Mouse (Mus musculus) heart, embryonic 14.5 days (tissue): Measurements from ENCODE around the gene Inha. TPM values are rescaled to one million over a fixed set of nuclear protein-coding genes. Genes with fewer than 3 reads are reported as not detected.
A peak's percentile ranks its signal among the peaks of the same experiment; 100 is the strongest.

Experiments used
- ATAC-seq: fragments of 200-750 bp; cut with Nextera tagmentation; 2 replicates; pipeline ENCODE4 v1.8.0; 2017; ENCODE audit warnings: low read depth, moderate TSS enrichment; ENCODE audit not compliant: insufficient number of reproducible peaks, insufficient read depth, low FRiP score
- H3K27ac ChIP-seq, 2 experiments: fragments of 200-500 bp in 1 of 2; fragments of 300-500 bp in 1 of 2; sonication (generic) in 1 of 2; replicated peaks in 1 of 2; 2 replicates each; pipeline ENCODE4 v1.5.1; 2012 to 2014; ENCODE audit warnings: low read depth in 2 of 2, low read length in 2 of 2, control low read depth in 1 of 2, mild to moderate bottlenecking in 1 of 2, mixed read lengths in 1 of 2; ENCODE audit not compliant: control insufficient read depth in 1 of 2, insufficient read depth in 1 of 2
- H3K27me3 ChIP-seq: fragments of 300-500 bp; sonication (generic); 2 replicates; pipeline ENCODE4 v1.6.1; 2014; ENCODE audit warnings: mild to moderate bottlenecking, low read length, control low read depth; ENCODE audit not compliant: control insufficient read depth, insufficient read depth
- H3K36me3 ChIP-seq: fragments of 300-500 bp; sonication (generic); 2 replicates; pipeline ENCODE4 v1.6.1; 2014; ENCODE audit warnings: mild to moderate bottlenecking, control low read depth, low read length, mixed read lengths; ENCODE audit not compliant: control insufficient read depth, insufficient read depth
- H3K4me1 ChIP-seq, 2 experiments: fragments of 200-500 bp in 1 of 2; fragments of 300-500 bp in 1 of 2; sonication (generic) in 1 of 2; 2 replicates each; pipeline ENCODE4 v1.6.1; 2012 to 2014; ENCODE audit warnings: low read length in 2 of 2, control low read depth in 1 of 2, mixed read lengths in 1 of 2; ENCODE audit not compliant: control insufficient read depth in 2 of 2, insufficient read depth in 2 of 2
- H3K4me2 ChIP-seq: fragments of 300-500 bp; sonication (generic); 2 replicates; pipeline ENCODE4 v1.6.1; 2014; ENCODE audit warnings: mild to moderate bottlenecking, low read length
- H3K4me3 ChIP-seq, 2 experiments: fragments of 200-500 bp in 1 of 2; fragments of 300-500 bp in 1 of 2; sonication (generic) in 1 of 2; 2 replicates each; pipeline ENCODE4 v1.5.1; 2012 to 2014; ENCODE audit warnings: low read length in 2 of 2, mild to moderate bottlenecking in 2 of 2, control low read depth in 1 of 2, low read depth in 1 of 2, moderate library complexity in 1 of 2; ENCODE audit not compliant: control insufficient read depth in 1 of 2, insufficient read depth in 1 of 2
- H3K9ac ChIP-seq: fragments of 300-500 bp; sonication (generic); 2 replicates; pipeline ENCODE4 v1.6.1; 2014; ENCODE audit warnings: mild to moderate bottlenecking, low read length
- H3K9me3 ChIP-seq: fragments of 300-500 bp; sonication (generic); 2 replicates; pipeline ENCODE4 v1.6.1; 2016; ENCODE audit warnings: low read length, control low read depth; ENCODE audit not compliant: control insufficient read depth
- WGBS: fragments of 180-500 bp; shearing (Covaris S2); extraction: QIAGEN DNeasy Blood & Tissue Kit; methylation state at CpG from one replicate; pipeline ENCODE4 v1.1.7; 2014; 5-methylcytosine and 5-hydroxymethylcytosine counted together
- polyA plus RNA-seq: library from polyadenylated mRNA; unstranded; fragments of >200 nt; fragmentation: Nextera tagmentation; extraction: Ambion mirVana; gene quantifications from 2 replicates; pipeline ENCODE4 v1.2.1, GENCODE M21; 2014

Inha gene
- polyA plus RNA-seq, 1 experiment from 2014 or later, result 3.9 TPM

DNA sequence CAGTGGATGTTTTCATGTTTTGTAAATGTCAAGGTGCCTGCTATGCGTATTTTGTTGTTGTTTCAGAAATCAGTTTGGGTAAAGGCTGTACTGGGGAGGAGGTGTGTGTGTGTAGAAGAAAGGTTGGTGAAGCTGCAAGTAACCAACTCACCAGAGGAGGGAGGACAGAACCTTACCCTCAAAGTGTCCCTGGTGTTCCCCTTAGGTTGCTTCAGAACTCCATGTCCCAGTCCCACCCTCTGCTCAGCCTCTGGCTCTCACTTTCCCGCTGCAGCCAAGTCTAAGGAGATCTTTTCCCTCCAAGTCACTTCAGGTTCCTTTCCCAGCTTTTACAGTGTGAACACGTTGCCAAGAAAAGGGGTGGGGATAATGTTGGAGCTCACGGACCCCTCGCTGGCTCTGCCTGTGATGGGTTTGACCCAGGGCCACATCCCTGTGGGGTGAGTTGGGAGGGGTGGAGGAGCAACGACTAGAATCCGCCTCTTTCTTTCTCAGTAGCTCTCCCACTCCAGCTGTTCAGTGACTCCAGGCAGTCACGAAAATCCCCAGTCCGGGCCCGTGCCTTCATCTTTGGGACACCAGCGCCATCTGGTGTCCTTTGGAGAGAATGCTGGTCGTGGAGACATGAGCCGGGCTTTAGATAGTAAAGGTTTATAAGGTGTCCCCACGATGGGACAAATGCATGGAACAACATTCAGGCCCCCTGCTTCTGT is 39.5 kb upstream of the Inha start:
- Histone ChIP-seq H3K9me3 (no peaks in the 10 kb centered on the region), H3K36me3 (no peaks in the 10 kb centered on the region), H3K27me3 (peaks cover 28% of the 10 kb centered on the region), H3K4me2 (no peak overlapping the region), H3K4me3 (no peak overlapping the region), H3K9ac (0 out of 2 replicates have a peak overlapping the region, but pooled peaks have one; percentile 31), H3K4me1 (peaks cover 17 to 18% of the 10 kb centered on the region in 2 experiments), H3K27ac (no peak overlapping the region)
- WGBS, result 7% methylated on average over 14 of the region's 14 CpGs
- no peak; the same call in 1 of the 2 replicates for ATAC-seq

DNA sequence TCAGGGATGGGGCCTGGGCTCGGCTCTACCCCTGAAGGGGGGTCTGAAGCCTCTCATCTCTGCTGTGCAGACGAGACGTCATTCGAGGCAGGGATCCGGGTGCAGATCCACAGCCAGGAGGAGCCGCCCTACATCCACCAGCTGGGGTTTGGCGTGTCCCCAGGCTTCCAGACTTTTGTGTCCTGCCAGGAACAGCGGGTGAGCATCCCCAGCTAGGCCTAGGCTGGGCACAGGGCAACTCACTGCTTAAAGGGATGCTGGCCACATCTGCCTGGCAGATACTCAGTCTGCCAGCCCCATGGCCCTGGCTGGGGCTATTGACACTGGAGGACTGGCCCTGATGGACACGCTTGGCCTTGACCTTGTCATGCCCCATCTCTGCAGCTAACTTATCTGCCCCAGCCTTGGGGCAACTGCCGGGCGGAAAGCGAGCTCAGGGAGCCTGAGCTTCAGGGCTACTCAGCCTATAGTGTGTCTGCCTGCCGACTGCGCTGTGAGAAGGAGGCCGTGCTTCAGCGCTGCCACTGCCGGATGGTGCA is 37.5 kb upstream of the Inha start:
- Histone ChIP-seq H3K9me3 (no peaks in the 10 kb centered on the region), H3K4me3 (no peak overlapping the region), H3K27me3 (peaks cover 43% of the 10 kb centered on the region), H3K4me2 (no peak overlapping the region), H3K9ac (no peak overlapping the region), H3K36me3 (peaks cover 18% of the 10 kb centered on the region), H3K27ac (no peak overlapping the region), H3K4me1 (peaks cover 8 to 9% of the 10 kb centered on the region in 2 experiments)
- no peak for ATAC-seq
- 72% methylated on average over 17 of the region's 17 CpGs for WGBS

DNA sequence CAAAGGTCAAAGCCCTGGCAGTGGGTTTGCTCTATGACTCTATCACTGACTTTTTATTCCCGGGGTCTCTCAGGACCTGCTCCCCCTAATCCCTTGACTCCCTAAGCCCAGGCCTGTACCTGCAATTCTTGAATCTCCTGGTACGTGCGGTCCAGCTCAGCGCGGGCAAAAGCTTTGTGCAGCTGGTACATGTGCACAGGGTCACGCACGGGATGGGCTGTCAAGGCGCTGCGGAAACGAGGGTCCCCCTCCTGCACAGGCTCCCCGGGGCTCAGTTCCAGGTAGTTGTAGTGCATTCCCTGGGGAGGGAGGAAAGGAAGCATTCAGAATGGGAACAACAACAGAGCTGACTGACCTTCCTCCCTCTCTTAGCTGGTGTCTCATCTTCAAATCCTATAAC is 30.4 kb upstream of the Inha start:
- Histone ChIP-seq H3K27me3 (peaks cover 58% of the 10 kb centered on the region), H3K36me3 (peaks cover 46% of the 10 kb centered on the region), H3K27ac (no peak overlapping the region), H3K4me2 (no peak overlapping the region), H3K9me3 (no peaks in the 10 kb centered on the region), H3K4me3 (no peak overlapping the region), H3K4me1 (peaks cover 12 to 24% of the 10 kb centered on the region in 2 experiments), H3K9ac (no peak overlapping the region)
- 95% methylated on average over 11 of the region's 11 CpGs for whole genome bisulfite sequencing
- ATAC-seq, result no peak

DNA sequence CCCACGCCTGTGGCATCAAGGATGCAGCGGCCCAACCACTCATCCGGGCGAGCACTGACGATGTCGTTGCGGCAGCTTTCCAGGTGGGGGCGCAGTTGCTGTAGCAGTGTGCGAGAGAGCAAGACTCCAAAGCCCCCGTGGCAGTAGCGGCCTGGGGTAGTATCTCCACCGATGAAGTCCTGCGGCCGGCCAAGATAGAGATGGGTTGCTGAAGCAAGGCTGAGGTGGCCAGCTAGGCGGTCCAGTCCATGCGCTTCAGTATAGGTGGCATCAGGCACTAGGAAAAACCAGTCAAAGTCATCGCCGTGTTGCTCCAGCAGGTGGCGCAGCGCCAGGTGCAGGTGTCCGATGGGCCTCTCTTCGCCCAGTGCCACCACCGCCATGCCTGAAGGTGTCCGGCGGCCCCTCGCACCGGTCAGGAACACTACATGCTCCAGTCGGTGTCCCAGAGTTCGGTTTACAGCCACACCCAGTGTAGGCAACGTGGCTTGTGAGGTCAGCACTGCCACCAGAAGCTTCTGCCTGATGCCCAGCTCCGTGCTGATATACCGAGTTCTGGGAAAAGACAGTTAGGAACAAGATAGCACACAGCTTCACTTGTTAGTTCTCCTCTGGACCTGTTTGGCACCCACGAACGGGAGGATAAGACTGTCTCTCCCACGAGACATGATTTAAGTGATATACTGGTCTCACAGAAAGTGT is 29.5 kb upstream of the Inha start:
- H3K9me3 ChIP-seq, result no peaks in the 10 kb centered on the region
- peaks cover 46% of the 10 kb centered on the region for H3K36me3 ChIP-seq
- H3K4me1 ChIP-seq, result peaks cover 12 to 24% of the 10 kb centered on the region in 2 experiments
- no peak overlapping the region for H3K27ac ChIP-seq
- peak overlapping the region; percentile 28; the same call in 1 of the 2 replicates for H3K9ac ChIP-seq
- H3K4me2 ChIP-seq, result peak overlapping the region; percentile 83
- WGBS, result 10% methylated on average over 35 of the region's 35 CpGs
- peak overlapping the region; percentile 25 to 68; a peak in 3 of 4 replicates for H3K4me3 ChIP-seq
- H3K27me3 ChIP-seq, result peaks cover 62% of the 10 kb centered on the region
- no peak for ATAC-seq

DNA sequence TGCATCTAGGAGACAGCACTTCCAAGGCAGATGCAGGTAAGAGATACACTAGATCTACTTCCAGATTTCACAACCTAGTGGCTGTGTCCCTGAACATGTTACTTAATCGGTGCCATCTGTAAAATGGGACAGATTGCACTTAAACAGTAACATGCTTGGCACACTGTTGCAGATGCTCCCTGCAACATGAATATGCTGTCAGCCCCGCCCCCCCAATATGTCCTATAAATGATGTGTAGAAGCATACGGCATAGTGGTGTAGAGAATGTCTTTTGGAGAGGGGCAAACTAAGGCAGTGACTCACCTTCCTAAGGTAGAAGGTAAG is 28.9 kb upstream of the Inha start:
- peak overlapping the region; percentile 83 for H3K4me2 ChIP-seq
- peaks cover 64% of the 10 kb centered on the region for H3K27me3 ChIP-seq
- no peaks in the 10 kb centered on the region for H3K9me3 ChIP-seq
- no peak overlapping the region for H3K27ac ChIP-seq
- ATAC-seq, result no peak
- peak overlapping the region in 1 of 2 experiments; percentile 68; a peak in 2 of 4 replicates for H3K4me3 ChIP-seq
- H3K36me3 ChIP-seq, result peaks cover 43% of the 10 kb centered on the region
- peaks cover 12 to 24% of the 10 kb centered on the region in 2 experiments for H3K4me1 ChIP-seq
- WGBS, result 43% methylated on average over 3 of the region's 3 CpGs
- peak overlapping the region; percentile 80 for H3K9ac ChIP-seq

DNA sequence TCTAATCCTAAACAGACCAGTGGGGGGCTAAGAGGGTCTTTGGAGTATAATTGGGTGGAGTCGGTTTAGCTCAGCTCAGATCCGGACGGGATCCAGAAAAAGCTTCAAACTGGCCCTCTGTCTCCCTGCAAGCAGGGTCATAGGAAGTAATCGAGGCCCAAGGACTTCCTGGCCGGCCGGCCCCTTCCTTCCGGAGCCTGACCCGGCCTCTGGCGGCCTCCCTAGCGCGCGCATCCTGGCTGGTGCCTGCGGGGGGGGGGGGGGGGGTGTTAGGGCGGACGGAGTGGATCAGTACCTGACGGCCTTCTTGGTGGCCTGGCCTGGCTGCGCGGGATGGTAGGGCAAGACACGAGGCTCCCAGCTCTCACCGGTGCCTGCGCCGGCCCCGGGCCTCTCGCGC is 28.4 kb upstream of the Inha start:
- Histone ChIP-seq H3K4me1 (peaks cover 12 to 24% of the 10 kb centered on the region in 2 experiments), H3K9me3 (no peaks in the 10 kb centered on the region), H3K9ac (peak overlapping the region; percentile 80), H3K4me3 (peak overlapping the region; percentile 68 to 81), H3K27me3 (peaks cover 64% of the 10 kb centered on the region), H3K27ac (peak overlapping the region; percentile 64 to 72), H3K36me3 (peaks cover 37% of the 10 kb centered on the region), H3K4me2 (peak overlapping the region; percentile 83)
- WGBS, result 0% methylated on average over 19 of the region's 25 CpGs
- ATAC-seq, result peak; percentile 0; the same call in 1 of the 2 replicates

DNA sequence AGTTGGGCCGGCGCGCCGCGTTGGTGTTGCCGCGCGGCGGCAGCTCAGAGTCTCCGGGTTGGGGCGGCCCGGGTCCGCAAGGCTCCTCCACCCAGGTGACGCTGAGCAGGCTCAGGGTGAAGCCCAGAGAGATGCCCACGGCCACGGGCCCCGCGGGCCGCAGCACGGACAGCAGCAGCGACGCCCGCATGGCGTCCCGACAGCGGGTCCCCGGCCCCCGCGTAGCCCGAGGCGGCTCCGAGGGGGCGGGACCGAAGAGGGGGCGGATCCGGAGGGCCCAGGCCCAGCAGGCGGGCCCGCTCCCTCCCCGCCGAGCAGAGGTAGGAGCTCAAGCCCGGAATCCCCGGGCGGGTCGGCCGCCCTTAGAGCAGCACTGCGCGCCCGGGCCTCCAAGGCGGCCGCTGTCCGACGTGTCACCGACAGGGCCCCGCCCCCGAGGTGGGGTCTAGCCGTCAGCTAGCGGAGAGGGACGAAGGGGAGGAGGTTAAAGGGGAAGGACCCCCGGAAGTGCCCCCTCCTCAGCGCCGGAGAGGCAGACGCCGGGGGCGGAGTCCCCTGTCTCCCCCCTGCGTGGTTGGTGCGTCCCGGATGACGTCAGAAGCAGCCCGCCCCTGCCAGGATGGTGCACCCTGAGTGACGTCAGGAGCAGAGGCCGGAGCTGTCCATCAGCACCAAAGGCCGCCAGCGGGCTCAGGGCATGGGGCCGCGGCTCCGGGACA is 27.8 kb upstream of the Inha start, which contains the start of the genes Chpf and Tmem198:
Chpf (minus strand) TSS at position 392 of the 719 bp plus-strand sequence.
Tmem198 (plus strand) TSS at position 617 of the 719 bp plus-strand sequence.
- peak within 1 kb of the TSS; percentile 68 to 81 for H3K4me3 ChIP-seq
- peak; percentile 88 for ATAC-seq
- H3K27me3 ChIP-seq, result peaks cover 66% of the 10 kb centered on the region

More for the DNA sequence above, 27.8 kb upstream of the Inha start, which contains the start of the genes Chpf and Tmem198:
- peak within 1 kb of the TSS; percentile 80 for H3K9ac ChIP-seq
- H3K9me3 ChIP-seq, result no peaks in the 10 kb centered on the region
- WGBS, result 0% methylated on average over 56 of the region's 76 CpGs
- H3K27ac ChIP-seq, result peak within 1 kb of the TSS; percentile 64 to 72
- peaks cover 12 to 24% of the 10 kb centered on the region in 2 experiments for H3K4me1 ChIP-seq
- peaks cover 31% of the 10 kb centered on the region for H3K36me3 ChIP-seq
- peak within 1 kb of the TSS; percentile 83 for H3K4me2 ChIP-seq
